ENCODE assay signal across 8 mouse cellular contexts in genomic region chr5:122881313-122881712, GRCm38 (mm10). TPM values are rescaled to one million over a fixed set of nuclear protein-coding genes. Genes with fewer than 3 reads are reported as not detected.
A peak's percentile ranks its signal among the peaks of the same experiment; 100 is the strongest.
DNase-seq lines count a peak whose midpoint lies in the region; ATAC-seq and TF ChIP-seq lines count a peak whose summit lies in the region.

No protein-coding gene starts in this region.

- H3K4me3 ChIP-seq in embryonic facial prominence, embryonic 10.5 days, result no peak overlapping the region
- no peak overlapping the region for H3K4me3 ChIP-seq in limb, embryonic 14.5 days (replicated peaks; ENCODE audit: low read length)
- H3K4me3 ChIP-seq in midbrain, embryonic 16.5 days (ENCODE audit: low read depth, low read length), result no peak overlapping the region

- H3K4me2 ChIP-seq in limb, embryonic 14.5 days (replicated peaks; ENCODE audit: low read depth, low read length, severe bottlenecking), result no peak overlapping the region
- no peak overlapping the region for H3K4me2 ChIP-seq in midbrain, embryonic 16.5 days (ENCODE audit: low read length)

- peaks cover 7% of the 10 kb centered on the region; the same call in 1 of the 2 replicates for H3K4me1 ChIP-seq in embryonic facial prominence, embryonic 10.5 days
- H3K4me1 ChIP-seq in limb, embryonic 14.5 days (ENCODE audit: control insufficient read depth, insufficient read depth, low read length), result no peaks in the 10 kb centered on the region
- H3K4me1 ChIP-seq in midbrain, embryonic 16.5 days (ENCODE audit: control insufficient read depth, insufficient read depth, low read length), result no peaks in the 10 kb centered on the region

- H3K27ac ChIP-seq in embryonic facial prominence, embryonic 10.5 days (replicated peaks), result no peak overlapping the region
- H3K27ac ChIP-seq in limb, embryonic 14.5 days (replicated peaks; ENCODE audit: low read depth, low read length), result no peak overlapping the region
- no peak overlapping the region for H3K27ac ChIP-seq in midbrain, embryonic 16.5 days (ENCODE audit: low read length)

- no peaks in the 10 kb centered on the region for H3K9me3 ChIP-seq in embryonic facial prominence, embryonic 10.5 days
- H3K9me3 ChIP-seq in limb, embryonic 14.5 days (ENCODE audit: control insufficient read depth, low read length), result no peaks in the 10 kb centered on the region
- no peaks in the 10 kb centered on the region for H3K9me3 ChIP-seq in midbrain, embryonic 16.5 days (replicated peaks; ENCODE audit: control insufficient read depth, low read length, poor library complexity, severe bottlenecking)

- TF ChIP-seq POLR2A in limb, embryonic 14.5 days (IDR thresholded peaks at IDR 0.05; ENCODE audit: borderline replicate concordance, extremely low read depth, insufficient read depth, insufficient read length), result no peak

- peaks cover 91% of the 10 kb centered on the region for H3K36me3 ChIP-seq in embryonic facial prominence, embryonic 10.5 days (replicated peaks)
- H3K36me3 ChIP-seq in limb, embryonic 14.5 days (ENCODE audit: control insufficient read depth, insufficient read depth, low read length), result peaks cover 59% of the 10 kb centered on the region
- peaks cover 22% of the 10 kb centered on the region for H3K36me3 ChIP-seq in midbrain, embryonic 16.5 days (ENCODE audit: control insufficient read depth, insufficient read depth, low read length)

- no peaks in the 10 kb centered on the region for H3K27me3 ChIP-seq in embryonic facial prominence, embryonic 10.5 days (replicated peaks; ENCODE audit: low read depth, poor library complexity, severe bottlenecking)
- no peaks in the 10 kb centered on the region for H3K27me3 ChIP-seq in limb, embryonic 14.5 days (ENCODE audit: control insufficient read depth, insufficient read depth, low read length)
- no peaks in the 10 kb centered on the region for H3K27me3 ChIP-seq in midbrain, embryonic 16.5 days (ENCODE audit: control insufficient read depth, insufficient read depth, low read depth, low read length)

- peak; percentile 63; the same call in 1 of the 2 replicates for ATAC-seq in limb, embryonic 14.5 days (ENCODE audit: low FRiP score, low read depth)
- peak; percentile 73; the same call in 1 of the 2 replicates for ATAC-seq in midbrain, embryonic 16.5 days

- 62% methylated on average over 5 of the region's 5 CpGs for WGBS in embryonic facial prominence, embryonic 10.5 days
- WGBS in limb, embryonic 14.5 days, result 57% methylated on average over 5 of the region's 5 CpGs
- 58% methylated on average over 5 of the region's 5 CpGs for WGBS in midbrain, embryonic 16.5 days

- no peak overlapping the region for H3K9ac ChIP-seq in limb, embryonic 14.5 days (ENCODE audit: low read depth, low read length, severe bottlenecking)
- no peak overlapping the region for H3K9ac ChIP-seq in midbrain, embryonic 16.5 days (ENCODE audit: low read depth, low read length)

- peak; percentile 65 for DNase-seq in 416B (ENCODE audit: low read depth)
- DNase-seq in adrenal gland, postnatal 10 days, result peak; percentile 81
- DNase-seq in embryonic facial prominence, embryonic 10.5 days (ENCODE audit: low spot score), result peak; percentile 69
- DNase-seq in heart, adult 8-10 months (ENCODE audit: low spot score), result peak; percentile 48
- peak; percentile 84 for DNase-seq in kidney, adult 9 months
- peak; percentile 73 for DNase-seq in limb, embryonic 14.5 days (ENCODE audit: low spot score)
- DNase-seq in spleen, postnatal 4 days (ENCODE audit: low spot score in 2 of 2), result peak; percentile 57 to 84

RNA-seq across cellular contexts. Expression of gene Rnf34, which starts 31.5 kb away (rescaled TPM):
- 10 to 100 TPM; 20.0 to 20.2 TPM for total RNA-seq in adrenal gland, postnatal 10 days (2021)
- 48.5 and 48.7 TPM in 2 replicates for polyA plus RNA-seq in embryonic facial prominence, embryonic 10.5 days (2016; fragmentation: Nextera tagmentation; extraction: Ambion mirVana)
- total RNA-seq in heart, adult 8-10 months (2022), result 10 to 100 TPM; 30.7 to 39.8 (median 35.3) TPM
- 21.4 and 23.5 TPM in 2 replicates for polyA plus RNA-seq in limb, embryonic 14.5 days (2012; rRNA removed)
- polyA plus RNA-seq in limb, embryonic 14.5 days (2014; fragmentation: Nextera tagmentation; extraction: Ambion mirVana), result 33.7 and 40.4 TPM in 2 replicates
- polyA plus RNA-seq in midbrain, embryonic 16.5 days (2015; fragmentation: Nextera tagmentation; extraction: Ambion mirVana), result 48.3 and 50.7 TPM in 2 replicates
